Mouse (Mus musculus) G1E (cell line): ENCODE measurements at regions not wholly inside any gene's neighbourhood (a gene's known extent, or its start where the extent isn't known, plus 50 kb on each side); places are given as distances from the start of the nearest gene placed in this dataset.

Experiments
- CTCF ChIP-seq: IDR thresholded peaks from 2 replicates; pipeline ENCODE4 v1.5.1; 2012; ENCODE audit warnings: low read depth, low read length, inconsistent platforms, mixed read lengths
- POLR2AphosphoS5 ChIP-seq: IDR thresholded peaks from 2 replicates; pipeline ENCODE4 v1.6.1; 2012; ENCODE audit warnings: low read depth, low read length, inconsistent platforms; ENCODE audit not compliant: insufficient replicate concordance
- TAL1 ChIP-seq: conservative IDR thresholded peaks from 2 replicates; pipeline ENCODE4 v1.6.1; 2012; ENCODE audit warnings: low read depth, low read length, inconsistent platforms, mixed read lengths

DNA sequence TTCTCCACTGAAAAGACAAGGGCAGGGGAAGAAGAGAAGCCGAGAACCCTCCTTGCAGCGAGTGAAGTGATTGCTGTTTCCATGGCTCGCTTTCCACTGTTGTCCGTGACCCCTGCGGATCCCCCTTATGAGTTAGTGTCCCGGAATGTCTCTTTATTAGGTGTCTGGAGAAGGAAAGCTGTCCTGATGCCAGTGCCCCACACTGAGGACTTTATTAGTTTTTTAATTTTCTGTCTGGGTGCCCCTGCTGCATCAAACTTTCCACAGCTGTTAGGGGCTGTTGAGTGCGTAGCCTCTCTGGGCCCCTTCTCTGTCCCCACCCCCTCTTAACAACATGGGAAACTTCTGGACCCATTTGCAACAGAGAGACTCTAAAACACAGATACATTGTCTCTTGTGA lies 156.9 kb upstream of the Hes1 start:
- TF ChIP-seq CTCF, result no peak
- no peak for TF ChIP-seq POLR2AphosphoS5
- no peak for TF ChIP-seq TAL1
